Mouse (Mus musculus): ENCODE data around the gene Glt8d2.

Gene Glt8d2

DNA sequence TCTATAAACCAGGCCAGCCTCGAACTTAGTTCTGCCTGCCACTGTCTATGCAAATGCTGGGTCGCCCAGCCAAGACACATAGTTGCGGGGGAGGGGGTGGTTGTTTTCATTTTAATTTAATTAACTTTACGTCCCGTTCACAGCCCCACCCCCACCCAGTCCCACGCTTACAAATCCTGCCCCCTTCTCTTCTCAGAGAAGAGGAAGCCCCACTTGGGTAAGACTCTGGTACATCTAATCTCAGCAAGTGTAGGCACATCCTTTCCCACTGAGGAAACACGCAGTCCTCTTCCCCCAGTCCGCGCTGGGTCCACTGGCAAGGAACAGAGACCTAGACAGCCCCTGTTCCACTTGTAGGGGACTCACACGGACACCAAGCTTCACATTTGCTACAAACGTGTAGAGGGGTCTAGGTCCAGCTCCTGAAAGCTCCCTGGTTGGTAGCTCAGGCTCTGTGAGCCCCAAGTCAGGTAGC lies 61.3 kb downstream of the Glt8d2 start:
- no peak for TF ChIP-seq GATA4 (IDR thresholded peaks at IDR 0.05; ENCODE audit: insufficient replicate concordance, low read length)

DNA sequence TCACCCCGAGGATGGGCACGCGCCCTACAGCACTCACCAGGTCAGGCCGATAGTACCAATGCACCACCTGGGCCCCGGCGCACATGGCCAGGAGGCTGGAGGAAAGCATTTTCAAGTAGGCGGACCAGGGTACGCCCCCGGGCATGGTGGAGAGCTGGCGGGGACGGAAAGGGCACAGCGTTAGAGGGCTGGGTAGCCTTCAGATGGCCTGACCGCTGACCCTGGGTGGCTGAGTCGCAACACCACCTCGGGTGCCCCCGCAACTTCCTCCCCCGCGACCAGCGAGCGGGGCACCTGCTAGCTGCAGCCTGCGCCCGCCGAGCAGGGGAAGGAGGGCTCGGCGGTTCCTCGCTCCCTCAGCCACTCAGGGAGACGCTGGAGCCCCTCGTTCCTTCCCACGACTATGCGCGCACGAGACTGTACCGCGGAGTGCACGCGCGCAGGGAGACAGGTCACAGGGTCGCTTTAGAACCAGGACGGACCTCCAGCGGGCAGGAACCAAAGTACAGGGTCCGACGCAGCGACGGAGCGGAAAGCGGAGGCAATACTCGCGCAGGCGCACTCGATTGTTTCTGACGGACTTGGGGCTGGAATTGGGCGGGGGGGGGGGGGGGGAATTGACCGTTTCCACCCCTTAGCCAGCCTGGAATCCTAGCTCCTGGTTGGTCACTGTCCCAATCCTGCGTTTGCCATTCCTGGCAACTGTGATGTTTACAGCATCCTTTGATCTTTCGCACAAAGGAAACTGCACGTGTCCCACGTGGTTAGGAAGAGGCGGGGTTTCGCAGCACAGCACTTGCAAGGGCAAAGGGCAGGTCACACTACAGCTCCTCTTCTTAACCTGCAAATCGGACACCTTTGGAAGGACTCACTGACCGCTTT lies 67.5 kb downstream of the Glt8d2 start, which contains the start of gene 1190007I07Rik:
1190007I07Rik (minus strand) TSS at position 558 of the 882 bp plus-strand sequence.
- no peak for TF ChIP-seq GATA4 (IDR thresholded peaks at IDR 0.05; ENCODE audit: insufficient replicate concordance, low read length)

DNA sequence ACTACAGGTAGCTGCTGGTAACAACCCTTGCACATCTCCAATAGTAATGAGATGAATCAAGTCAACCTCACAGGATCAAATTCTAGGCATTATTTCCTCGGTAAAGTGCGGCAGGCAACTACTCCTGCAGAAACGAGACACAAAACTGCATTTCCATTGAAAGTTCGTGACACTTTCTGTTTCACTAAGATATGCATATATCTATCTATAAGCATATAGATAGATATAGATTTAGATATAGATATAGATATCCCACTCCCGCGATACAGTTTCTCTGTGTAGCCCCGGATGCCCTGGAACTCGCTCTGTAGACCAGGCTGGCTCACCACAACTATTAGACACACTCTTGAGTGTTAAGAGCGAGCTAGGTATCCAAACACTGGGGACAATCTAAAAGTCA lies 68.2 kb downstream of the Glt8d2 start:
- TF ChIP-seq GATA4 (IDR thresholded peaks at IDR 0.05; ENCODE audit: insufficient replicate concordance, low read length): no peak

Measured in liver, adult (tissue).